Mouse (Mus musculus): ENCODE measurements at regions not wholly inside any gene's neighbourhood (a gene's known extent, or its start where the extent isn't known, plus 50 kb on each side); places are given as distances from the start of the nearest gene placed in this dataset.

DNA sequence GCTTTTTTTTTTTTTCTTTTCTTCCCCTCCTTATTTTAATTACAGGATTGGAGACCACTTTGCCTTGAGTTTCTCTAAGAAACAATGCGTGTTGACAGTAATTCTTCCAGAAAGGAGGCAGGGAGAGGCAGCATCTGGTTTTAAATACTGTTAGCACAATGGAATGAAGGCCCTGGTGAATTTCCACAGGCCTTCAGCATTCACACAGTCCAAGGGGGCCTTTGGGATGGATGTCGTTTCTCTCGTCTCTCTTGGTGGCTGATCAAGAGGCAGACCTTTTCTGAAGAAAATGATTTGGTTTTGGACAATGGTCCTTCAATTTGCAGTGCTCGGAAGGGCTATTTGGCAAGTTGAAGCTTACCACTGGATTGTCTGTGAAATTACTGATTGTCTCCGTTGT is 321.4 kb downstream of the Lmx1a start:
- DNase-seq, result no peak

DNA sequence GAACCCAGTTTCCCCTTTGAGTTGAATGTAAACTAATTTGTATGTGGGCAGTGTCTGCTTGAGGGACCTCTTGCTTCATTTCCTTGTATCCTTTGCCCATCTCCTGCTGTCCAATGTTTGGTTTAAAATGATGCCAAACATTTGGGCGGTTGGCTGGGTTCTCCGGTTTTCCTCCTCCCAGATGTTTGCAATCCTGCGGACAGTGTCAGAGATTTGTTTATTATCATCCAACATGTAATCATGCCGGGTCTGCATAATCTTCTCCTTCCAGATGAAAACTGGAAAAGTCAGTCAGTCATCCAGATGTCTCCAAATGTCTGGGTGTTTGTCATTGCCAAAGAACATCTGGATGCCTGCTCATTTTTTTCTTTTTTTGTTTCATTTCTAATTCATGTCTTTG is 323.0 kb downstream of the Lmx1a start:
- peak; percentile 81 for DNase-seq

DNA sequence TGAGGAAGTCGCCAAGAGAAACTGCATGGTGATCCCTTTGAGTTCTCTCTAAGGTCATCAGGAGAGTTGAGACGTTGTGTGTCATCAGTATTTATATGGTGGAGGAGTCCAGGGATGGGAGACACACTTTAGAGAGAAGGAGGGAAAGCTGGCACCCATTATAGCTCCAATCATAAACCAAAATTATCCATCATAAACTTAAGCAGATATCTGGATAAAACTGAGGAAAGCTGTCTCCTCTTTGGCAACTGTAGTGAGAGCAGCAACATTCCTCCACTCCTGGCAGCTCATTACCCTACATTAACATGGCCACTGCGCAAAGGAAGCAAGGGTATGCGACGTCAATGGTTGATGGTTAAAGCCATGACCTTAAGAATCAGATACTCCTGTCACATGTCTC is 323.6 kb downstream of the Lmx1a start:
- peak; percentile 28 for DNase-seq

DNA sequence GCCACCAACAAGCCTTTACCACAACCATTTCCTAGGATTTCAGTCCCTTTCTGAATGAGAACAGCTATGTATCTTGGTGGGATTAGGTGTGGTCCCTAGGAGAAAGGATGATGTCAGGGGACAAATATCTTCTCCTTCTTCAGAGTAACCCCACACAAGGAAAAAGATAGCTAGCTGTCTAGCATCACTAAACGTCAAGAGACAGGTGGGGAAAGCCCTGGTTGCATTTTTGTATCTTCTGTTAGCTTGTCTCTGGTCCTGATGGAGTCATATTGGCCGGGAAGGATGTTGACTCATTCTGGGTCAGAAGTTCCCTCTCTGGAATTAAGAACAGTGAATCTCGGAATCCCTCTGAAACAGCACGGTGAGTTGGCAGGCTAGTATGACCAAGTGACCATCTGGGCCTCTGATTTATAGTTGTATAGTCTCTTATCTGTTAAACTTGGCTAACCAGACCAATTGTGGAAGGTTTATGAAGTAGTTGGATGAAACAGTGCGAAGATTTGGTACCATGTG is 327.4 kb downstream of the Lmx1a start:
- peak; percentile 1 for DNase-seq

DNA sequence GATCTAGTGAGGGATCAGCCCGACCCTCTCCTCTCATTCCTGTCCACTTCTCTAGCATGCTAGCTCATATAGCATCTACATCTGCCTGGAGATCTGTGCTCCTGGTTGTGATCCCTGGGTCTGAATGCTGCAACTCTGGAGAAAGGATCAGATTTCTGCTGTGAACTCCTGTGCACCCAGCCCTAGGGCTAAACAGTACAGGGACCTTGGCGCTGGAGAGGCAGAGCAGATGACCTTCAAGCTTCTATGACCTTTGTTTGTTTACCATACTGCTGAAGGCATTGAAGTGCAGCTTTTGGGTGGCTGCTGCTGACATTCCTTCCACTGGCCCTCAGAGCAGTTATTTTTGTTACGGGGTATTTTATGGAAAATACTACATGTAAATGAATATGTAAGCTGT is 337.4 kb downstream of the Lmx1a start:
- DNase-seq, result no peak

DNA sequence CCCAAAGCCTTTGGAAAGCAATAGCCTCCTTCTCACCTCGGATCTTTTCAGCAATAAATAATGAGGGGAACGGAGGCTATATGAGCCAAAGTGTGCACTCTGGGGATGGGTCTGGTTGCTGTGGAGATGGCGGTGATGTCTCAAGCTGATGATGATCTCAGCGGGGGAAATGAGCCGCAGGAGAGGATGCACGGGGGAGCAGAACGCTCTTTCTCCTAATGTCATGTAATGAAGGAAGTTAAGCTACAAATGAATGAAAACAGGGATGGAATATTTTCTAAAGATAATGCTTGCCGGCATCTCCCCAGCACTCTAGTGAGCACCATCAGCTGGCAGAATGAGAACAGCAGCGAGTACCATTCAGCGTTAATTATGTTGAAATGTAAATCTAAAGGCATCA is 355.7 kb downstream of the Lmx1a start:
- no peak for DNase-seq

DNA sequence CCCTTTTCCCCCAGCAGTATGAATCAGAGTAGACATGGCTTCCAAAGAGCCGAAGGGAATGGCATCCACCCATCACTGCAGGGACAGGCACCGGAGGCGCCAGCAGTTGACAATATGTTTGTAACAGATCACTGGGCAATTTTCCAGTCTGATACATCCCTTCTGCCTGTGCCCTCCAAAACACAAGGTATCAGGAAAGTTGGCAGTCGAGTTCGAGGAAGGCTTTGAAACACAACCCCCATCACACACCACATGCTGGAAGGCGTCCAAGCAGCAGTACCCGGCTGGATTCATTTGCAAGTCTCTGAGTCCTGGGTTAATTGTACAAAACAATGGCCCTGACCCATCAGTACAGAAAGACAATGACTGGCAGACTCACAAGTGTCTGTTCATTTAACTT is 357.3 kb downstream of the Lmx1a start:
- DNase-seq, result no peak

DNA sequence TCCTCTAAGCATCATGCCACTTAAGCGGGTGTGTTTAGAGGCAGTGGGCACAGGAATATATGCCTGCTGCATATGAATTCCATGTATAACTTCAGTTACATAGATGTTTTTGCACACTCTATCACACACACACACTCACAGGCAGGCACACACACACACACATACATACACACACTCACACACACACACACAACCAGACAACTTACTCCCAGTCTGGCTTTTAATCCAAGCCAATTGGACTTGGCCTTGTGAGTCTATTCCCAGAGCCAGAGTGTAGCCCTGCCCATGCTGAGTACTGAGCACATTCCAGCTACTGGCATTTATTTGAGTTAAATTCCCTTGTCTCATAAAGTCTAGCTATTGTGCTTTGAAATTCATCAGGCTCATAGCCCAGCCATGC is 357.7 kb downstream of the Lmx1a start:
- no peak for DNase-seq

DNA sequence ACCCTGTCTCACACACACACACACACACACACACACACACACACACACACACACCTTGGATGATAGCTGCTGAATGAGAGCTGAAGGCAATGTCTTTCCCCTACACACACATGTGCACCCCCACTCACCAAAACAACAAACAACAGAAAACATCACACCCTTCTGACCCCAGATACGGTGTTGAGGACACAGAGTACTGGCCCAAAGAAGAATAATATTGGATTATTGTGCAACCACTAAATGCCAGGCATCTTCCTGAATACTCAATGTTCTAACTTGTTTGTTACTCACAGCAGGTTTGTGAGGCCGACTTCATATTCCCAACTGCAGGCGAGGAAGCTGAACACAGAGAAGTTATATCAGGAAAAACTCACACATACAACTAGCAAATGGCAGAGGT is 360.9 kb downstream of the Lmx1a start:
- DNase-seq, result peak; percentile 9

DNA sequence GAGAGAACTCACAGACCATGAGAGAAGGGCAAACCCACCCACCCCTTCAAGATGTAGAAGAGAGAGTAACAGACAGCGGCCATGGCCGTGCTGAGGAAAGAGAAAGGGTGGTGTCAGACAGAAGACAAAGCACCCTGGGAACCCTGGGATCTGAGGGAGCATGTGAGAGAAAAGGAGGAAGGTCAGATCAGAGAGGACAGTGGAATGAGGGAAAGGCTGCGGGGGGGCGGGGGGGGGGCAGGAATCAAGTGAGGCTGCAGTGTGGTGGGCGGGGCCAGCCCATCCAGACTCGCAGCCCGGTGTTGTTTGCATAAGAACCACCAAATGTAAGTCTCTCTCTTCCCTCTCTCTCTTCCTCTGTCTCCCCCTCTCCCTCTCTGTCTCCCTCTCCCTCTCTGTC is 367.4 kb downstream of the Lmx1a start:
- DNase-seq, result peak; percentile 17

DNA sequence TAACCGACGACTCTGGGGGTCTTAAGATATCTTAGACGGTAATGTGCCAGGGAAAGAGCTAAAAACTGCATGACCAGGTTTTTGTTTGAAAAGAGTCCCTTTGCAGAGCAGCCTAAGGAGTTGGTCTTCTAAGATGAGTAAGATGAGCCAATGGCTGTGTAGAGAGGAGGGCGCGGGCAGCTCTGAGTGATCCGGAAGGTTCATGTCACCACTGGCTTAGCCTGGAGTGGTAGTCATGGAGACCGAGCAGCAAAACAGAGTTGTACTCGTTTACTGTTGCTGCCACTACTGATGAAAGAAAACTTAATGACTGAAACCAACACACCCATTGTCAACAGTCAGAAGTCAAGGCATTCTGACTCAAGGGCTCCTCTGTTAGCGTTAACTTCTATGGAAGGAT is 368.4 kb downstream of the Lmx1a start:
- peak; percentile 44 for DNase-seq

DNA sequence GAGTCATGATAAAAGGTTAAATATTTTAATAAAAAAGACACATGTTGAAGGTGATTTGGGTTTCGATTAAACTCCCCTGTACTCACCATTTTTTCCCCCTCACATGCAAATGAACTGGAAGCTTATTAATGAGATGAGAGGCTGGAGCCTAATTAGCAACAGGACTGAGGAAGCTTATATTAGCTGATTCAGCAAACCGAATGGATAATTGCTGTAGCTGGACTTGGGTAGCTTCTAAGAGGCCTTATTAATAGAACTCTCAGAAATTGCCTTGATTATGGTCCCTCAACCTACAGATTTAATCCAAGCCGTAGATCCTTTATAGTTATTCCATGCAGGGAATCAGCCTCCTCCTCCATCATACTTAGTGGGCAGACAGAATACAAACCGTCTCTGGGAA is 369.7 kb downstream of the Lmx1a start:
- no peak for DNase-seq

DNA sequence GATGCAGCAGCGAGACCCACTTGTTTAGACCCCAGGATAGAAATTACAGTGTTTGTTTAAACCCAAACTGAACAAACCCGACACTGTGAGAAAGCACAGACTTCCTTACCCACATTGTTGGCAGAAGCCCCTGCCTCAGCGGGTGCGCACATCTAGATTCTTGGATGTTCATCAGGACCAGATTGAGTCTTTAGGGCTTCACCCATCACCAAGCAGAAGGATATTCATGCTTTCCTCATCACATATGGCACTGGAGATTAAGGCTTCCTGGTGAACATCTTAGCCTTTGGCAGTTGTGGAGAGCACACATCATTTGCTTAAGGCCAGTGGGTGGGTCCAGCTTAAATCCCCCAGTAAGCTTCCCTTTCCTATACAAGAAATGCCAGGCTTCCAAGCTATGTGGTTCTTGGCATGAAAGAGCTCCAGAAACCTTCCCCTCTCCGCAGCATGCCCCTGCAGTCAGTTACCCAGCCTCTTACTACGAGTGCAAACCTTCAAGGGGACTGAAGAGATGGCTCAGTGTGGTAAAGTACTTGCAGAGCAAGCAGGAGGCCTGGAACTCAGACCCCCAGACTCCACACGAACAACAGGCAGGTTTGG is 367.9 kb downstream of the Pbx1 start:
- no peak for DNase-seq

DNA sequence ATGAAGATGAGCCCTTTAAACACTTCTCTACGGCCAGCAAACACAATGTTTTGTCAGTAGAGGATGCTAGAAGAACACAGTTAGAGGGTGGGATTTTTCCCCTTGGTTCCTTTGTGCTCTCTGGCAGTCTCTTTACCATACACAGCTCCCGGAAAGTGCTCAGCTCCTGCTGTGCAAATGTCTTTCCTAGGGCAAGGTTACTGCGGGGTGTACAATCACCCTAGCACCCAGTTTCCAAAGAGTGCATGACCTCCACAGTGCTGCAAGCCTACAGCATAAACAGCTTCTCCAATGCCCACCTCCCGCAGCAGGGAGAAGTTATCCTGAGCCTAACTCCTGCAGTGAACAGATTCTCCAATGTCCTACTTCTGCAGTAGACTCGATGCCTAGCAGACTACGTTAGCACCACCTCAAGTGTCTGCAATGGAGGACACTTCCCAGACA is 366.4 kb downstream of the Pbx1 start:
- DNase-seq, result no peak

DNA sequence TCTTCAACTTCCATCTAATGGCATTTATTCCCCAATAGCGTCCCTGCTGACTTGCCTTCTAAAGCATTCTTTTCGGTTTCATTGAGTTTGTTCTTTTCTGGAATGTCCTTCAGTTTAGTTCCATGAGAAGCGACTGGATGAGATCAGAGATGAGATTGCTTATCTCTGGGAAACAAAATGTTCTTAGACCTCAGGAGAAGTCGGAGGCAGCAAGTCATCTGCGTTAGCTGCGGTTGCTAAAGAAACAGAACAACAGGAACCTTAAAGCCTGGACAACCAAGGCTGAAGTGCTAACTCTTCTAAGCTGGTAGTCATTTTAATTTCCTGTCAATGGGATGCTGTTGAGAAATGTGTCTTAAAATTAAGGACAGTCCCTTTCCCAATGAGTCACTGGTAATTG is 365.3 kb downstream of the Pbx1 start:
- DNase-seq, result peak; percentile 46

DNA sequence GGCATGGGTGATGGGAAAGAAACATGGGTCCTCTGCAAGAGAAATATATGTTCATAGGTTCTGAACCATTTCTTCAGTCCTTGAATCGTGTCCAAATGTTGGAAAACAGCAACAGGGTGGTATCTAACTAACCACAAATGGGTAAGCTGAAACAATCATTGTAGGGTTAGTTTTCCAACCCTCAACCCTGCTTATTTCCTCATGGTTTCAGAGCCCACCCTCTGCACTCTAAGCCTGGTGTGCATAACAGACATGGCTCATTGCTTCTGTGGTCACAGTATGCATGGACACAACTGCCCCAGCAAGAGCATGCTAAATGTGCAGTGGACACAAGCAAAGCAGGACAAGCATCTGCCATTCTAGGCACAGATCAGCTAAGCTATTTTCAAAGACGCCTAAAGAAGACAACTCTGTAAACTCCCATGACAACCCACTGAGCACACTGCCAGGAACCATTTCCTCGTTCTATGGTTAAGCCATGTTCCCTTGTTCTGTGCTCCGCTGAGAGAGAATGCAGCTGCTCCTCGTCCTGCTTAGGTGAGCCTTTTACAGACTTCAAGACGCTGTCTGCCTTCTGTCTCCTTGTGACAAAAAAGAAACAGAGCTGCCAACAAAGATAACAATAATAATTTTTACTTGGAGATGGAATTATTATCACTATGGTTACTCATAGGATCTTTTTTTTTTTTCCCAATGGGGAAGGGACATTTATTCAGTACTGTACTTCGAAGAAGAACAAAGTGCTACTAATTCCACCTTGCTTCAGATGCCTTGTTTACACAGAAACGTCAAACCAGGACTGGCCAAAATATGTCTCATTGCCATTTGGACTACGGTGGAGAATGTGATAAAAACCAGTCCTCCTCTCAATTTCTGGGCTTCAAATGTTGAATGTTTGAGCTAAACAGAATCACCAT is 363.8 kb downstream of the Pbx1 start:
- DNase-seq, result no peak

DNA sequence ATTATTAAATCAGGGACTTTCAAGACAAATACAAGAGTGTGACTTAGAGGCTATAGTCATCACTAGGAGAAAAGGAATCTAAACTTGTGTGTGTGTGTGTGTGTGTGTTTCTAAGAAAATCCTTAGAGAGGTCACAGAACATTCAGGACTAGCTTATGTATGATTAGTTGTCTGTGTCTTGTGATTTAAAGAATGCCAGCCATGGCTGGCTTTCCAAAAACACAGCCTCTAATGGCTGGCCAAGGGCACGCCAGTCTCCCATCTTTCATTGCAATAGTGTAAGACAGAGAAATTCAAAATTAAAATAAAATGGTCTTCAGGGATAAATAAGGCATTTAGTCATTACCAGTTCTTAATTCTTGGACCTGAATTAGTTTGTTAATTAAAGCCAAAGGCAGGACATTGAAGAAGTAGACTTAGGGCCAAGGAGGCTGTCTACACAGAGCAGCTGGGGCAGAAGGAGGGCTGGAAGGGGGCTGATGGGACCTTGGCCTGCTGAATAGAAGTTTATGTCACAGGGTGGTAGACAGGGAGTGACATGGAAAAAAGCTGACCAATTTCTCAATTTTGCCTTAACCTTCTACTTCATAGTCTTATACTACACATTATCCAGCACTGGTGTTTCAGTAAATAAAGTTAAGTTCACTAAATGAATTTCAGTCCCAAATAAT is 363.0 kb downstream of the Pbx1 start:
- no peak for DNase-seq

All from lung, postnatal 36 days (tissue).